Mouse (Mus musculus) midbrain, embryonic 11.5 days (tissue): ENCODE results near the gene Rnf43. TPM values are rescaled to one million over a fixed set of nuclear protein-coding genes. Genes with fewer than 3 reads are reported as not detected.
A peak's percentile ranks its signal among the peaks of the same experiment; 100 is the strongest.

Experiments used
- ATAC-seq: fragments of 200-750 bp; cut with Nextera tagmentation; 2 replicates; pipeline ENCODE4 v1.8.0; 2017; ENCODE audit warnings: moderate TSS enrichment, moderate library complexity; ENCODE audit not compliant: low FRiP score
- DNase-seq: peaks from one replicate; pipeline ENCODE4 v3.0.0; 2015; ENCODE audit warnings: low spot score; ENCODE audit errors: missing footprints
- H3K27ac ChIP-seq: fragments of 300-500 bp; sonication (generic); 2 replicates; pipeline ENCODE4 v1.5.1; 2014; ENCODE audit warnings: low read depth, low read length
- H3K27me3 ChIP-seq: fragments of 300-500 bp; sonication (generic); 2 replicates; pipeline ENCODE4 v1.6.1; 2014; ENCODE audit warnings: mild to moderate bottlenecking, low read length, moderate library complexity, mixed read lengths; ENCODE audit not compliant: control insufficient read depth, insufficient read depth
- H3K36me3 ChIP-seq: fragments of 300-500 bp; sonication (generic); 2 replicates; pipeline ENCODE4 v1.6.1; 2014; ENCODE audit warnings: mild to moderate bottlenecking, low read length, moderate library complexity, mixed read lengths; ENCODE audit not compliant: control insufficient read depth, insufficient read depth
- H3K4me1 ChIP-seq: fragments of 300-500 bp; sonication (generic); 2 replicates; pipeline ENCODE4 v1.6.1; 2014; ENCODE audit warnings: low read length; ENCODE audit not compliant: control insufficient read depth, insufficient read depth
- H3K4me2 ChIP-seq: fragments of 300-500 bp; sonication (generic); 2 replicates; pipeline ENCODE4 v1.6.1; 2014; ENCODE audit warnings: mild to moderate bottlenecking, moderate library complexity
- H3K4me3 ChIP-seq: fragments of 300-500 bp; sonication (generic); 2 replicates; pipeline ENCODE4 v1.5.1; 2014; ENCODE audit warnings: low read depth, low read length
- H3K9ac ChIP-seq: fragments of 300-500 bp; sonication (generic); 2 replicates; pipeline ENCODE4 v1.6.1; 2014; ENCODE audit warnings: low read length
- H3K9me3 ChIP-seq: fragments of 300-500 bp; sonication (generic); 2 replicates; pipeline ENCODE4 v1.6.1; 2016; ENCODE audit warnings: low read length; ENCODE audit not compliant: control insufficient read depth
- WGBS: fragments of 180-500 bp; shearing (Covaris S2); extraction: QIAGEN DNeasy Blood & Tissue Kit; methylation state at CpG from one replicate; pipeline ENCODE4 v1.1.7; 2014; 5-methylcytosine and 5-hydroxymethylcytosine counted together
- polyA plus RNA-seq: library from polyadenylated mRNA; unstranded; fragments of >200 nt; fragmentation: Nextera tagmentation; extraction: Ambion mirVana; gene quantifications from 2 replicates; pipeline ENCODE4 v1.2.1, GENCODE M21; 2014

Gene Rnf43
- polyA plus RNA-seq, 1 experiment from 2014 or later: 0.61 TPM

DNA sequence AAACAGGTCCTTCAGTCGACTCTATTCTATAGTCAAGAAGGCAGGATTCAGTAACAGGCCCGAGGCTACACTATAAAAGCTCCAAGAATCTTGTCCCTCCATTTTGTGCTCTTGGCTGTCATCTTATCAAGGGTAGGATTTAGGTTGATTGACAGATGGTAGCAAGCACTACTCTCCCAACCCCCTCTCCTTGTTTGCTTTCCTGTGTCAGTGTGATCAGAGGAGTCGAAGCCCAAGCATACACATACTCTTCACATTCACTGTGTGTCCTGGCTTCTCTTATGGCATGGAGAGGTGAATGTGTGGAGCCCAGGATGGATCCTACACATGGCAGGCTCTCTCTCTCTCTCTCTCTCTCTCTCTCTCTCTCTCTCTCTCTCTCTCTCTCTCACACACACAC, 88.0 kb downstream of the Rnf43 start:
- ATAC-seq (no peak), DNase-seq (no peak)
- Histone ChIP-seq H3K4me2 (no peak overlapping the region), H3K9me3 (no peaks in the 10 kb centered on the region), H3K4me3 (no peak overlapping the region), H3K27ac (no peak overlapping the region), H3K4me1 (no peaks in the 10 kb centered on the region), H3K9ac (no peak overlapping the region), H3K36me3 (no peaks in the 10 kb centered on the region), H3K27me3 (no peaks in the 10 kb centered on the region)
- WGBS: 69% methylated on average over 3 of the region's 3 CpGs

DNA sequence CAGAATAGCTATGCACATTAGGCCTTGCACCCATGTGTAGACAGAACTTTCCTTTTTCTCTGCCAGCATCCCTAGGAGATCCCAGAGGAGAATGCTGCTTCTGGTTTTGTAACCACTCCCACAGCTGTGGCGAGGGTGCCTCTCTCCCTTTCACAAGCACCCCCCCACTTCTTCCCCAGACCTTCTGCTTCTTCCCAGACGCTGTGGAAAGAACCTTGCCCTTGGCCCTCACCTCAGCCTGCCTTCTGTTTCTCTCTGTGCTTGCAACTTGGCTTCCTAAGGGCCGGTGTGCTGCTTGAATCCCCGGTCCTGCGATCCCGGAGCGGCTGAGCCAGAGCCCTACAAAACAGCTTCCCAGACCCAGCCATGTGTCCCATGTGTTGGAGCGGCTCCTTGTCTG, 88.5 kb downstream of the Rnf43 start:
- no peak overlapping the region for H3K9ac ChIP-seq
- DNase-seq: peak; percentile 26
- 86% methylated on average over 8 of the region's 8 CpGs for WGBS
- H3K4me3 ChIP-seq: no peak overlapping the region
- ATAC-seq: no peak
- no peak overlapping the region for H3K27ac ChIP-seq
- no peaks in the 10 kb centered on the region for H3K9me3 ChIP-seq
- H3K4me2 ChIP-seq: no peak overlapping the region
- no peaks in the 10 kb centered on the region for H3K4me1 ChIP-seq
- H3K27me3 ChIP-seq: no peaks in the 10 kb centered on the region
- H3K36me3 ChIP-seq: no peaks in the 10 kb centered on the region

DNA sequence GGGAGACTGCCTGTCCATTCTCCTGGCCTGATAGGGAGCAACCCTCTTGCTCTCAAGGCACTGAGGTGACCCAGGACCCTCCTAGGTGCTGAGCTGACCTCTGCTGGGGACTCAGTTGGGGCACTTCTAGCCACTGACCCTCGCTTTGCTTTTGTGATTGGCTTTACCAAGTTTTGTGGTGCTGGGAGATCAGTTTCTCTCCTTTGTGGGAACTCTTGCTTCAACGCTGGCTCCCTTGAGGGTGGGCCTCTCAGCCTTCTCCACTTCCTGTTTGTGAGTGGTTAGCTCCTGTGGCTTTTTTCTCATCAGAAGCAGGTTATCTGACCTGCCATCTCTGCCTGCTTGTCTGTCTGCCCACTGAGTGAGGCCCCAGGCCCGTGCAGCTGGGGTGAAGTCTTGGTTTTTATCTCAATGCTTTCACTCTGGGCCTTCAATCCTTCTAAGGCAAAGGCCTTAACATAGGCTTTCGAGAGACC, 89.0 kb downstream of the Rnf43 start:
- Histone ChIP-seq H3K36me3 (no peaks in the 10 kb centered on the region), H3K4me2 (no peak overlapping the region), H3K27ac (no peak overlapping the region), H3K9ac (no peak overlapping the region), H3K27me3 (no peaks in the 10 kb centered on the region), H3K4me3 (no peak overlapping the region), H3K9me3 (no peaks in the 10 kb centered on the region), H3K4me1 (no peaks in the 10 kb centered on the region)
- DNase-seq (peak; percentile 23), ATAC-seq (no peak)
- 77% methylated on average over 4 of the region's 4 CpGs for WGBS

DNA sequence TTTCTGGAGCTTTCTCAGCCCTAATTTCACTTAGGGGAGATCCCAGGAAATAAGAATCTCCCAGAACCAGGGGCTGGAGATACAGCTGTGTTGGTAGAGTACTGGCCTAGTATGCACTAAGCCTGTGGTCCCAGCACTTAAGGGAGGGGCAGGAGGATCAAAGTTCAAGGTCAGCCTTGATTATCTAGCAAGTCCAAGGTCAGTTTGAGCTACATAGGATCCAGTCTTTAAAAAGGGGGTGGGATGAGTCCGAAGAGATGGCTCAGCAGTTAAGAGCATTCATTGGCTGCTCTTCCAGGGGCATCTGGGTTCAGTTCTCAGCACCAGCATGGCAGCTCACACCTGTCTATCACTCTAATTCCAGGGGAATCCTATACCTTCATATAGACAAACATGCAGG, 89.8 kb downstream of the Rnf43 start:
- Histone ChIP-seq H3K36me3 (no peaks in the 10 kb centered on the region), H3K9ac (no peak overlapping the region), H3K4me1 (no peaks in the 10 kb centered on the region), H3K9me3 (no peaks in the 10 kb centered on the region), H3K4me3 (no peak overlapping the region), H3K27ac (no peak overlapping the region), H3K4me2 (no peak overlapping the region), H3K27me3 (no peaks in the 10 kb centered on the region)
- WGBS: 70% methylated on average over 1 of the region's 1 CpGs
- DNase-seq: peak; percentile 49
- ATAC-seq: no peak

DNA sequence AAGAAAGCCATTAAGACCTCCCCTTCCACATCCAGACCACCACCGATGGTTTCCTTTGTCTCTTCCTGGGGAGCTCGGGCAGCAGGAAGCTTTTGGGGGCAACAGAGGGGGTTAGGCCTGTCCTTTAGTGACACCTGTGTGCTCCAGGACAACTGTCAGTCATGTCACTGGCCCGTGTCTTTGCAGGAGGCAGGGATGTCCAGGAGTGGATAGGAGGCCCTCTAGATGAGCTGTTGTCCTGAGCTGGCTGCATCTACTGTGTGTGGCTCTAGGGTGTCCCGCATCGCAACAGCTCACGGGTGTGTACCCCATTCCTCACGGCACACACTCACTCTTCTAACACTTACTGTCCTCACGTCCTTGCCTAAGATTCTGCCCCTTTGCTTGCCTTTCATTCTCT, 90.7 kb downstream of the Rnf43 start:
- H3K9me3 ChIP-seq: no peaks in the 10 kb centered on the region
- H3K36me3 ChIP-seq: no peaks in the 10 kb centered on the region
- no peaks in the 10 kb centered on the region for H3K4me1 ChIP-seq
- peak; percentile 21 for DNase-seq
- H3K27me3 ChIP-seq: no peaks in the 10 kb centered on the region
- no peak overlapping the region for H3K9ac ChIP-seq
- 86% methylated on average over 8 of the region's 8 CpGs for WGBS
- no peak overlapping the region for H3K4me2 ChIP-seq
- ATAC-seq: no peak
- H3K27ac ChIP-seq: no peak overlapping the region
- no peak overlapping the region for H3K4me3 ChIP-seq

DNA sequence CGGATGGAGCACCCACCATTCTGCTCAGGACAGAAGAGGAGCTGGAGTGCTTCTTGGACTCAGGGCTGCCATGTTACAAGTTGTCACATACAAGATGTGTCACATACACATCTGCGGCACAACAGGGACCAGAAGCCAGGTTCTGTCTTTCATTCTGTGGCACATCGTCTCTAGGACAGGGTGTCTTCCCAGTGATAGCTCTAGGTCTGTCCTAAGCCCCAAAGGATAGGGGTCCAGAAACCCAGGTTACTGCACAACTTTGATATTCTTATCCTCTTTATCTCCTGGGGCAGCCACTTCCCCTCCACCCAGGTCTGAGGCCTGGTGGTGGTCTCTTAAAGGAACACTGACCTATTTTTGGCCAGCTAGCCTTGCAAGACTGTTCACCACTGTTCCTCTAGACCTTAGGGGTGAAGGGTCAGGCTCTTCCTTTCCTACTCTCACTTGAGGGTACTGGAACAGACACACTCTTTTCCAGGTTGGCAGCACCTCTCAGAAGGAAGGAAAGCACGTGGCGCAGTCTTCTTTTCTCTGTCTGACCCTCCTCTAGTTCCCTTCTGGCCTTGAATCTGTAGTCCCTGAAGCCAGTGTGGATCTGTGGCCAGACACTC, 91.5 kb downstream of the Rnf43 start:
- H3K4me3 ChIP-seq: no peak overlapping the region
- ATAC-seq (no peak), DNase-seq (peak; percentile 61)
- H3K4me2 ChIP-seq: no peak overlapping the region
- H3K36me3 ChIP-seq: no peaks in the 10 kb centered on the region
- H3K9me3 ChIP-seq: no peaks in the 10 kb centered on the region
- H3K9ac ChIP-seq: no peak overlapping the region
- WGBS: 83% methylated on average over 5 of the region's 5 CpGs
- H3K27me3 ChIP-seq: no peaks in the 10 kb centered on the region
- no peak overlapping the region for H3K27ac ChIP-seq
- no peaks in the 10 kb centered on the region for H3K4me1 ChIP-seq

DNA sequence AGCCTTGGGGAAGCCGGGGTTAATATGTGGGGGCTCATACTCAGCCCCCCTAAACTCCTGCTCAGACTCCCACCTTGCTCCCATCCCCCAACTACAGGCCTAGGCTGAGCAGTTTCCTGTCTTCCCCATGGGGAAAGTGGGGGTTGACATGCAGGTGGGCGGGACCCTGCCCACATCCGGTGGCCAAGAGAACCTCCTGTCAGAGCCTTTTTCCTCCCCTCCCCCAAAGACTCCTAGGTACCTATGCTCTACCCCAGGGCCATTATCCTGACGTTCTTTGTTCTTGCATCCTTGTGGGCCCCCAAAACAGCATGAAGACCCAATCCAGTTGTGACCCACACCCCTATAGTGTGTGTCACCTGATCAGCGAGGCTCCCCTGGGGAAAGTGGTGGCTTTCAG, 92.1 kb downstream of the Rnf43 start:
- Histone ChIP-seq H3K9ac (no peak overlapping the region), H3K36me3 (no peaks in the 10 kb centered on the region), H3K27ac (no peak overlapping the region), H3K4me2 (no peak overlapping the region), H3K4me3 (no peak overlapping the region), H3K4me1 (no peaks in the 10 kb centered on the region), H3K9me3 (no peaks in the 10 kb centered on the region), H3K27me3 (no peaks in the 10 kb centered on the region; the same call in 1 of the 2 replicates)
- WGBS: 75% methylated on average over 5 of the region's 5 CpGs
- ATAC-seq (no peak), DNase-seq (peak; percentile 56)

DNA sequence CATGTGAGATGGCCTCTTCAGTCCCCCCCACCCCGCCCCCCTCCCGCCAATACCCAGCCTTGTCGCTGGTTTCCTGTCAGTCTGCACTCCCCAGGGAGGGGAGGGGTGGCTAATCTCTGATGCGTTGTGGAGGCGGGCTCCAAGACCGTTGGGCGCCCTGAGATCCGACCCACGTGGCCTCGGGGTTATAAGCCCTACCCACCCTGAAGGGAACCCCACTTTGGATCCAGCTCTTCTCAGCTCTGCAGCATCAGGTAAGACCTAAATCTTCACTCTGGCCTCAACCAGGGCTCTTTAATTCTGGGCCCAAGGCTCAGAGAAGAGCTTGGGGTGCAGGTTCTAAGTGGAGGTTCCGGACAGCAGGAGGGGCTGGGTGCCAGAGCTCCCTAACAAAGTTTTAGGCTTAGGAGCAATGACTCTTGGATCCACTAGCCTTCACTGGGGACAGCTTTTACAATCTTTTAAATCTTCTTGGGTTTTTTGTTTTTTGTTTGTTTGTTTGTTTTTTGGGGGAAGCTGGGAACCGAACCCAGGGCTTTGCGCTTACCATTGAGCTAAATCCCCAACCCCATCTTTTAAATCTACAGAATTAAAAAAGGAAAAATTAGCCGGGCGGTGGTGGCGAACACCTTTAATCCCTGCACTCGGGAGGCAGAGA, 93.0 kb downstream of the Rnf43 start:
- H3K27ac ChIP-seq: no peak overlapping the region
- peaks cover 2% of the 10 kb centered on the region; the same call in 1 of the 2 replicates for H3K27me3 ChIP-seq
- no peak overlapping the region for H3K4me3 ChIP-seq
- DNase-seq (peak; percentile 70), ATAC-seq (no peak)
- H3K4me2 ChIP-seq: no peak overlapping the region
- no peak overlapping the region for H3K9ac ChIP-seq
- 87% methylated on average over 17 of the region's 17 CpGs for WGBS
- H3K9me3 ChIP-seq: no peaks in the 10 kb centered on the region
- H3K4me1 ChIP-seq: peaks cover 7% of the 10 kb centered on the region
- no peaks in the 10 kb centered on the region for H3K36me3 ChIP-seq

DNA sequence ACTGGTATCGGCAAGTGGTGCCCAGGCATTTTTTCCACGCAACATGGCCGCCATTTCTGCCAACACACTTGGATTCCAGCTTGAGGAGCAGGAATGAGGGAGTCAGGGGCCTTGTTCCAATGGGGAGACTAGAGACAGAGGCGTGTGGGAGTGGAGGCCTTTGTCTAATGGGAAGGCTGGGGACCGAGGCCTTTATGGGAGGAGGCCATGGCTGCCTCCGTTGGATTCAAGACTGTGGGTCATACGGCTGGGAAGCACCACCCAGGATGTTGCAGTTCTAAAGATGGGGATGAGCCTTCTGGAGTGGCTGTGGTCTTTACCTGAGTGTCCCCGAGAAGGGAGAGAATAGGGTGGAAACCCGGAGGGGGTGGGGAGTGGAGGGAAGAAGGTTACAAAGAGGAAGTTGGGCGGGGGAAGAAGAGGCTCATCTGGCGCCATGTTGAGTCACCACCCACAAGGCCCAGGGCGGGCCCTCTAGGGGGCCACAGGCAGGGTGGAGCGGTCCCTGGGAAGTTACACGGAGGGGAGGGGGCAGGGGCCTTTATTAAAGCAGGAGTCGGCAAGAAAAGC, 93.8 kb downstream of the Rnf43 start:
- peaks cover 10% of the 10 kb centered on the region; the same call in 1 of the 2 replicates for H3K27me3 ChIP-seq
- DNase-seq (peak; percentile 65), ATAC-seq (no peak)
- H3K36me3 ChIP-seq: no peaks in the 10 kb centered on the region
- no peak overlapping the region for H3K27ac ChIP-seq
- WGBS: 84% methylated on average over 15 of the region's 15 CpGs
- peak overlapping the region; percentile 1; the same call in 1 of the 2 replicates for H3K4me3 ChIP-seq
- peaks cover 7% of the 10 kb centered on the region for H3K4me1 ChIP-seq
- no peak overlapping the region for H3K4me2 ChIP-seq
- no peaks in the 10 kb centered on the region for H3K9me3 ChIP-seq
- no peak overlapping the region for H3K9ac ChIP-seq
